Mouse (Mus musculus) heart, adult 2 months (tissue): ENCODE measurements around the gene Dram1.

Experiments
- CTCF ChIP-seq: fragments of 200-600 bp; IDR thresholded peaks from 2 replicates; pipeline ENCODE4 v1.8.1; 2022; ENCODE audit warnings: antibody characterized with exemption, mild to moderate bottlenecking, moderate library complexity
- EP300 ChIP-seq: fragments of 200-500 bp; IDR thresholded peaks from 2 replicates; pipeline ENCODE4 v1.6.1; 2011; ENCODE audit warnings: low read depth, low read length, control low read depth; ENCODE audit not compliant: insufficient read depth
- POLR2A ChIP-seq: fragments of 200-500 bp; IDR thresholded peaks from 2 replicates; pipeline ENCODE4 v1.6.1; 2011; ENCODE audit warnings: mild to moderate bottlenecking, low read depth, low read length, control low read depth; ENCODE audit not compliant: insufficient read depth

DNA sequence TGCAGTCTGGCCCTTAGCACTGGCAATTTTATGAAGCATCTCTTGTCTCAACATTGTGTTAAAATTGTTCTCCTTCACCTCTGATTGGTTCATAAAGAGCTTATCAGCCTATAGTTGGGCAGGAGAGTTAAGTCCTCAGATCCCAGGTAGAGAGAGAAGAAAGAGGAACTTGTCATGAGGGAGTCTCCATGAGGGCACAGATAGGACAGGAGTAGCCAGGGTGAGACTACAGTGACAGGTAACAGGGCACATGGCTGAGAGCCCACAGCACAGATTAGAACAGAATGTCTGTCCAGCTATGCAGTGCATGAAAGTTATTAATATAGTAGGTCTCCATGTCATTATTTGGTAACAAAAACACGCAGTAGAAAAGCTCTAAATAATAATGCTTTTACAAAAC lies 16.7 kb downstream of the Dram1 start:
- TF ChIP-seq EP300 (no peak), CTCF (no peak), POLR2A (no peak)
